Mouse (Mus musculus): ENCODE data around the gene Cdhr3. TPM values are rescaled to one million over a fixed set of nuclear protein-coding genes. Genes with fewer than 3 reads are reported as not detected.

Cdhr3 gene
- polyA plus RNA-seq, 1 experiment from 2014 or later = 0.51 TPM

DNA sequence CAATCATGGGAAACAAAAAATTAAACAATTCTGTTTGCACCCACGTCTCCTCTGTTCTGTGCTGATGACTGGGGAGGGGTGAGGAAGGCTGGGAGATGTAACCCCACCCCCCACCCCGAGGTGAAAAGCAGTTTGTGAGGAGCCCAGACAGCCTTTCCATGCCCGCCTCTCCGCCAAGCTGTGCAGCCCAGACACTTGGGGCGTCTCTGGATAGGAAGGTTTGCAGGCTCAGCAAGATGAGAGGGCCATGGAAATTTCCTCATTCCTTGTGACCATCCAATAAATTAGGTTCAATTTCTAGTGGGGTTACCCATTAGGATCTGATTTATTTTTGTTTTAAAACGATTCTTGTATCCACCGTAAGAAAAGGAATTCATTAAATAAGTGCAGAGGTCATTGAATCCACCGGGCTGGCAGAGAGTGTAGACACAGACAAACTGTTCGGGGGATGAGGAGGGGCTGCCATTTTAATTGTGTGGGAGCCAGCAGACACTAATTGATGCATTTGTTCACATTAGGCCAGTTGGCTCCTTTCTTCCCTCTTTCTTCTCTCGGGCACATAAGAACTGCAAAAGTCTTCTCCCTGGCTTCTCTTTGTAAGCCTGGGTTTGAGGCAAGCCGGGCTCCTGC, 57.5 kb downstream of the Cdhr3 start:
- H3K9ac ChIP-seq (ENCODE audit: low read depth, low read length) = 0 out of 2 replicates have a peak overlapping the region, but pooled peaks have one; percentile 2

DNA sequence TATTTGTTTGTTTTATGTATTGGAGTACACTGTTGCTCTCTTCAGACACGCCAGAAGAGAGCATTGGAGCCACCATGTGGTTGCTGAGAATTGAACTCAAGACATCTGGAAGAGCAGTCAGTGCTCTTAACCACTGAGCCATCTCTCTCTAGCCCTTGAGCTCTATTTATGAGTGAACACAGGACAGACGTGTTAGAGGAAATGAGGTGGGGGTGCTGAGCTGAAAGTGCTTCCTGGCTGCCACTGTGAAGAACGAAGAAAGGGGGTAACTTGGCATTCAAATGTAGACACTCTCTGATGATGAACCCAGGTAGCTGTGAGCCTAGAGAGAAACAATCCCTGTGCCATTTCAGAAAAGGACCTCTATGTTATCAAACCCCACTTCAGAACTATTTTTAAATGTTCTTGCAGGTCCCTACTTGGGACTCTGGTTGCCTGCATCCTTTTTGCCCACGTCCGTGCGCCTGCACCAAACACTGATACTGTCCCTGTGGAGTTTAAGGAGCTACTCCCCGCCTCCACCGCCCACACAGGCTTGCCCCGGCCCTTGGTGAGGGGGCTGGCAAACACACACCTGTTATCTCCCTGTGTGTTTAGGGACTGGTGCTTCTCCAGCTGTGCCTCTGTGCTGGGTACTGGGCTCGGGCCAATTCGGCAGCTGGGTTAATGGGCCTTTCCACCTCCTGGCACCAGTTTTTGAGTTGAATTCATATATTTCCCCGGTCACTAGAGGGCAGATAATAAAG, 58.2 kb downstream of the Cdhr3 start:
- ATAC-seq = no peak
- Histone ChIP-seq H3K4me1 (ENCODE audit: control insufficient read depth, insufficient read depth, low read length) (peaks cover 16% of the 10 kb centered on the region), H3K4me3 (ENCODE audit: low read depth, low read length) (no peak overlapping the region), H3K4me2 (ENCODE audit: low read length) (no peak overlapping the region), H3K36me3 (ENCODE audit: control insufficient read depth, insufficient read depth, low read length) (no peaks in the 10 kb centered on the region), H3K27me3 (ENCODE audit: control insufficient read depth, insufficient read depth, low read depth, low read length) (peaks cover 7% of the 10 kb centered on the region; the same call in 1 of the 2 replicates), H3K27ac (ENCODE audit: low read length) (peak overlapping the region; percentile 43; the same call in 1 of the 2 replicates), H3K9me3 (replicated peaks; ENCODE audit: control insufficient read depth, low read length, poor library complexity, severe bottlenecking) (no peaks in the 10 kb centered on the region), H3K9ac (ENCODE audit: low read depth, low read length) (no peak overlapping the region)
- 51% methylated on average over 12 of the region's 12 CpGs for WGBS

More for the DNA sequence above, 57.5 kb downstream of the Cdhr3 start:
- Histone ChIP-seq H3K27ac (ENCODE audit: low read length) (peak overlapping the region; percentile 43), H3K4me3 (ENCODE audit: low read depth, low read length) (no peak overlapping the region), H3K9me3 (replicated peaks; ENCODE audit: control insufficient read depth, low read length, poor library complexity, severe bottlenecking) (no peaks in the 10 kb centered on the region), H3K36me3 (ENCODE audit: control insufficient read depth, insufficient read depth, low read length) (no peaks in the 10 kb centered on the region), H3K4me2 (ENCODE audit: low read length) (peak overlapping the region; percentile 5), H3K27me3 (ENCODE audit: control insufficient read depth, insufficient read depth, low read depth, low read length) (peaks cover 13% of the 10 kb centered on the region; the same call in 1 of the 2 replicates), H3K4me1 (ENCODE audit: control insufficient read depth, insufficient read depth, low read length) (peaks cover 16% of the 10 kb centered on the region)
- peak; percentile 52 for ATAC-seq
- WGBS = 13% methylated on average over 11 of the region's 11 CpGs

DNA sequence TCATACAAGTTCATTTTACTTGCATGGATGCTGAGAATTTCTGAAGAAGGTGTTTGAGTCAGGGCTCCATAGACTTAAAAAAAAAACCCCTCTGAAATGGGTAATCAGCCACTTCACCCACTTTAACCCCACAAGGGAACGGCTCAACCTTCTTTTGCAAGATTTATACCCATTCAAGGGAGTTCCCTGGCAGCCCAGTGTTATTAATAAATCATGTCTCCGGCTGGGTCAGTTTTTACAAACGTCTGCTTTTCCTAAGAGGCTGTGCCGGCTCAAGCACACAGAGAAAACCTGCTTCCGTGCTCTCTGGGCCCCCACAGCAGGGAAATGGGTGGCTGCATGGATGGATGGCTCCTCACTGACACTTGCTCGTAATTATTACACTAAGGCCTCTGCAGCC, 59.5 kb downstream of the Cdhr3 start:
- H3K4me2 ChIP-seq (ENCODE audit: low read length) = no peak overlapping the region
- no peaks in the 10 kb centered on the region for H3K9me3 ChIP-seq (replicated peaks; ENCODE audit: control insufficient read depth, low read length, poor library complexity, severe bottlenecking)
- no peak overlapping the region for H3K27ac ChIP-seq (ENCODE audit: low read length)
- no peak for ATAC-seq
- no peaks in the 10 kb centered on the region for H3K36me3 ChIP-seq (ENCODE audit: control insufficient read depth, insufficient read depth, low read length)
- H3K4me3 ChIP-seq (ENCODE audit: low read depth, low read length) = no peak overlapping the region
- 53% methylated on average over 6 of the region's 6 CpGs for WGBS
- peaks cover 7% of the 10 kb centered on the region for H3K27me3 ChIP-seq (ENCODE audit: control insufficient read depth, insufficient read depth, low read depth, low read length)
- no peak overlapping the region for H3K9ac ChIP-seq (ENCODE audit: low read depth, low read length)
- H3K4me1 ChIP-seq (ENCODE audit: control insufficient read depth, insufficient read depth, low read length) = peaks cover 16% of the 10 kb centered on the region

DNA sequence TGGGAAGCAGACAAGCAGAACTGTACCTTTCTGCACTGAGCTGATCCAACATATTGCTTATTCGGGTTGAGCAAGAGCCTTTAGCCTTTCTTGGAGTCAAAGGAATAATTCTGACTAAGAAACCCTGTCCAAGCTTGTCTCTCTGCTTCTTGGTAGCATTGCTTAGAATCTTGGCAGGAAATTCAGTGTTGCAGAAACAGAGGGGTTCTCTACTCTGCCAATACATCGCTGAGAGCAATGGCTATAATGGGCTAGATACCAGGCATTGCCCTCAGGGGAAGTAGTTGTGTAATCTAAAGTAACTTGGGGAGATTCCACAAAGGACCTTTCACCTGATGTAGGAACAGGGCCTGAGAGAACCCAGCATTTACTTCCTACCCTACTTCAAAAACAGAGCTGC, 62.1 kb downstream of the Cdhr3 start:
- ATAC-seq = no peak
- no peak overlapping the region for H3K4me2 ChIP-seq (ENCODE audit: low read length)
- H3K27me3 ChIP-seq (ENCODE audit: control insufficient read depth, insufficient read depth, low read depth, low read length) = peaks cover 4% of the 10 kb centered on the region
- H3K4me3 ChIP-seq (ENCODE audit: low read depth, low read length) = no peak overlapping the region
- no peaks in the 10 kb centered on the region for H3K9me3 ChIP-seq (replicated peaks; ENCODE audit: control insufficient read depth, low read length, poor library complexity, severe bottlenecking)
- 85% methylated on average over 2 of the region's 2 CpGs for WGBS
- H3K4me1 ChIP-seq (ENCODE audit: control insufficient read depth, insufficient read depth, low read length) = peaks cover 17% of the 10 kb centered on the region
- H3K27ac ChIP-seq (ENCODE audit: low read length) = no peak overlapping the region
- H3K36me3 ChIP-seq (ENCODE audit: control insufficient read depth, insufficient read depth, low read length) = no peaks in the 10 kb centered on the region
- H3K9ac ChIP-seq (ENCODE audit: low read depth, low read length) = no peak overlapping the region

DNA sequence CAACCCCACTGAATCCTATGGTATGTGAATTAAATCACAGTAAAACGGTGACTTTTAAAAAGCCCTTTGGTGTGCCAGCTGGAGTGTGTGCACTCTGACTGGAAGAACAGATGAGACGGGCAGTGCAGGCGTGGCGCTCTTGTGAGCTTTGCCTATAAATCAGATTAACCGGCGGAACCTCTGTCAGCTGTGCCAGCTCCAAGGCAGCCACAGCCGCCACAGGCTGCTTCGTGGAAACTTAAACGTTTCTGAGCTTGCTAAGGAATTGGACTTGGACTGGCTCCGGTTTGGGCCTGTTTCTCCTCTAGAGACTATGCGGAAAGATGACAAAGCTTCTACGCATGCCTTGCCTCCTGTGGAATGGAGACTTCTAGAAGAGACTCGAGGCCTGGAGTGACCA, 62.6 kb downstream of the Cdhr3 start:
- WGBS = 46% methylated on average over 13 of the region's 13 CpGs
- peaks cover 11% of the 10 kb centered on the region for H3K4me1 ChIP-seq (ENCODE audit: control insufficient read depth, insufficient read depth, low read length)
- no peak for ATAC-seq
- H3K36me3 ChIP-seq (ENCODE audit: control insufficient read depth, insufficient read depth, low read length) = no peaks in the 10 kb centered on the region
- no peak overlapping the region for H3K9ac ChIP-seq (ENCODE audit: low read depth, low read length)
- H3K27me3 ChIP-seq (ENCODE audit: control insufficient read depth, insufficient read depth, low read depth, low read length) = peaks cover 4% of the 10 kb centered on the region
- H3K4me3 ChIP-seq (ENCODE audit: low read depth, low read length) = no peak overlapping the region
- no peak overlapping the region for H3K27ac ChIP-seq (ENCODE audit: low read length)
- H3K9me3 ChIP-seq (replicated peaks; ENCODE audit: control insufficient read depth, low read length, poor library complexity, severe bottlenecking) = no peaks in the 10 kb centered on the region
- no peak overlapping the region for H3K4me2 ChIP-seq (ENCODE audit: low read length)

DNA sequence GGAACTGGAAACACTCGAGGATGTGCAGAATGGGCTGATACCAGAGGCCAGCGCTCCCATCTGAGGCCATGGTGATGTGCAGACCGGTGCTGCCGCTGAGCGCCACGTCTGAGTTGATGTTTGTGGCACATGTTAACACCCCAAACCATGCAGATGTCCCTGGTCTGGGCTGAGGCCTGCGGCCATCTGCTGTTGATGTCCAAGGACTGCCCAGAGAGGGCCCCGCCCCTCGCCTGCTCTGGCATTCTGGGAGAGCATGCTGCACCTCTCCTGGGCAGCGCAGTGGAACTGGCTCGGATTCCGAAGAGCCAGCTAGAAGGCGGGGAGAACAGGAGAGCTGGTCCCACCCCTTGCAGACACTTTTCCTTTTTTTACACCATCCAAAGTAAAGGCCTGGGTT, 64.0 kb downstream of the Cdhr3 start:
- Histone ChIP-seq H3K4me3 (ENCODE audit: low read depth, low read length) (no peak overlapping the region), H3K4me1 (ENCODE audit: control insufficient read depth, insufficient read depth, low read length) (peaks cover 6% of the 10 kb centered on the region), H3K9ac (ENCODE audit: low read depth, low read length) (no peak overlapping the region), H3K27ac (ENCODE audit: low read length) (no peak overlapping the region), H3K27me3 (ENCODE audit: control insufficient read depth, insufficient read depth, low read depth, low read length) (peaks cover 4% of the 10 kb centered on the region), H3K4me2 (ENCODE audit: low read length) (no peak overlapping the region), H3K9me3 (replicated peaks; ENCODE audit: control insufficient read depth, low read length, poor library complexity, severe bottlenecking) (no peaks in the 10 kb centered on the region), H3K36me3 (ENCODE audit: control insufficient read depth, insufficient read depth, low read length) (no peaks in the 10 kb centered on the region)
- no peak for ATAC-seq
- WGBS = 46% methylated on average over 13 of the region's 13 CpGs

DNA sequence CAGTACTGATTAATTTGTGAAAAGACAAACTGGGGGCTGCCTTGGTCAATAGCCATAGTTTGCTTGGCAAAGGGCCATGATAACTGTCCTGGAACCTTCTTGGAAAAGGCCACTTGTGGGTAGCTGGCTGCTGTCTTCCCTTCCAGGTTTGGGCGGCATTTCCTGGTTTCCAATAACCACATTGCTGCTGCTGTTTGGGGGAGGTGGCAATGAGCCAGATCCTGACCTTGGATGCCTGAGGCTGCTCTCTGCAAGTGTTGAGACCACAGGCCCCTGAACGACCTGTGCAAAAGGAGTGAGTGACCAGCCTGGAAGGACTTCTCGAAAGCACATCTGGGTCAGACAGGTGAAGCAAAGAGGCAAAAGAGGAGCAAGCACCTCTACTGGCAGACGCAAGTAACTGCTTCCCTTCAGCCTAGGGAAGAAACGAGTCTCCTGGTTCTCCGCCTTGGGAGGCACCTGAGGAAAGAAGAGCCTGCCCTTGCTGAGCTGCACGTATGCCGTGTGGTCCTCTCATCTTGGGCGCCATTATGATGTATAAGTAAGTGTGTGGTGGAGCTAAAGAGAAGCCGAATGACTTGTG, 64.5 kb downstream of the Cdhr3 start:
- Histone ChIP-seq H3K27me3 (ENCODE audit: control insufficient read depth, insufficient read depth, low read depth, low read length) (peaks cover 4% of the 10 kb centered on the region), H3K4me3 (ENCODE audit: low read depth, low read length) (no peak overlapping the region), H3K9me3 (replicated peaks; ENCODE audit: control insufficient read depth, low read length, poor library complexity, severe bottlenecking) (no peaks in the 10 kb centered on the region), H3K4me2 (ENCODE audit: low read length) (no peak overlapping the region), H3K27ac (ENCODE audit: low read length) (no peak overlapping the region), H3K9ac (ENCODE audit: low read depth, low read length) (no peak overlapping the region), H3K4me1 (ENCODE audit: control insufficient read depth, insufficient read depth, low read length) (peaks cover 6% of the 10 kb centered on the region), H3K36me3 (ENCODE audit: control insufficient read depth, insufficient read depth, low read length) (no peaks in the 10 kb centered on the region)
- WGBS = 59% methylated on average over 10 of the region's 10 CpGs
- no peak for ATAC-seq

DNA sequence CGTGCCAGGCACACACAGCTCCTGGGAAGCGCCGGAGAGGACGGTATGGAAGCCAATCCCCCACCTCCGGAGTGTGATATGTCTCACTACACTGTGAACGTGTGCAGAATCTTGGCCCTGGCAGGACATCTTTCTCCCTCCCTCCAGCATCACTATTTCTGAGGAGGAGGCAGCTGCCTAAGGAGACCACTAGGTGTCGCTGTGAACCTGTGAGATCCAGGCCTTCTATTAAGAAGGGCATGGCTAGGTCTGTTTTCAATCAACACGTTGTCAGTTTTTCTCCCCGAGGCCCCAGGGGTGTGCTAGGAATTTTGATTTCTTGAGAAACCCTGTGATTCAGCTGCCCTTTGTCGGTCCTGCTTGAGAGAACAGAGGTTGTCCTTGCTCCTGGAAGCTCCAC, 65.6 kb downstream of the Cdhr3 start:
- no peak overlapping the region for H3K27ac ChIP-seq (ENCODE audit: low read length)
- H3K4me2 ChIP-seq (ENCODE audit: low read length) = peak overlapping the region; percentile 13; the same call in 1 of the 2 replicates
- H3K36me3 ChIP-seq (ENCODE audit: control insufficient read depth, insufficient read depth, low read length) = no peaks in the 10 kb centered on the region
- ATAC-seq = peak; percentile 82
- no peaks in the 10 kb centered on the region for H3K9me3 ChIP-seq (replicated peaks; ENCODE audit: control insufficient read depth, low read length, poor library complexity, severe bottlenecking)
- H3K27me3 ChIP-seq (ENCODE audit: control insufficient read depth, insufficient read depth, low read depth, low read length) = peaks cover 4% of the 10 kb centered on the region; the same call in 1 of the 2 replicates
- H3K4me1 ChIP-seq (ENCODE audit: control insufficient read depth, insufficient read depth, low read length) = peaks cover 6% of the 10 kb centered on the region
- peak overlapping the region; percentile 39; the same call in 1 of the 2 replicates for H3K9ac ChIP-seq (ENCODE audit: low read depth, low read length)
- H3K4me3 ChIP-seq (ENCODE audit: low read depth, low read length) = no peak overlapping the region
- WGBS = 3% methylated on average over 10 of the region's 10 CpGs

DNA sequence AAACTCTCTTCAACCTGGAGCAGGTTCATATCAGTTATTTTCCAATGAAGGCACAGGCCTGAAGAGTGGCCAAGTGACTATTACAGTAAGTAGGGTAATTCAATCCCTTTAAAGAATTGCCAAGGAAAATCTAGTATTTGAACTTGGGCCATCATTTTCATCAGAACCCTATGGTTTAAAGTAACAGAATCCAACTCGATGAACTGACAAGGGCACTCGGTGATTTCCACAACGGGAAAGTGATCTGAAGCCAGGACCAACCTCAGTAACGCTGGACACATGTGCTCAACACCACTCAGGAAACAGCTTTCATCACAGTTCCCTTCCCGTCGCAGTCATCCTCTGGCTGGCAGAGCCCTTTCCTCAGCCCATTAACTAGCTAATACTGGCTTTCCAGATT, 68.2 kb downstream of the Cdhr3 start:
- Histone ChIP-seq H3K27ac (ENCODE audit: low read length) (no peak overlapping the region), H3K36me3 (ENCODE audit: control insufficient read depth, insufficient read depth, low read length) (no peaks in the 10 kb centered on the region), H3K4me1 (ENCODE audit: control insufficient read depth, insufficient read depth, low read length) (peaks cover 6% of the 10 kb centered on the region), H3K4me2 (ENCODE audit: low read length) (no peak overlapping the region), H3K9ac (ENCODE audit: low read depth, low read length) (no peak overlapping the region), H3K27me3 (ENCODE audit: control insufficient read depth, insufficient read depth, low read depth, low read length) (no peaks in the 10 kb centered on the region; the same call in 1 of the 2 replicates), H3K4me3 (ENCODE audit: low read depth, low read length) (no peak overlapping the region), H3K9me3 (replicated peaks; ENCODE audit: control insufficient read depth, low read length, poor library complexity, severe bottlenecking) (no peaks in the 10 kb centered on the region)
- ATAC-seq = no peak
- 87% methylated on average over 6 of the region's 6 CpGs for WGBS

Data from midbrain, embryonic 16.5 days (tissue).